Mouse (Mus musculus): ENCODE measurements around the gene Ppp2r5a. TPM values are rescaled to one million over a fixed set of nuclear protein-coding genes. Genes with fewer than 3 reads are reported as not detected.

Ppp2r5a gene
- total and polyA plus RNA-seq, 2 experiments from 2014 or later, result 10.6 to 63.2 TPM

DNA sequence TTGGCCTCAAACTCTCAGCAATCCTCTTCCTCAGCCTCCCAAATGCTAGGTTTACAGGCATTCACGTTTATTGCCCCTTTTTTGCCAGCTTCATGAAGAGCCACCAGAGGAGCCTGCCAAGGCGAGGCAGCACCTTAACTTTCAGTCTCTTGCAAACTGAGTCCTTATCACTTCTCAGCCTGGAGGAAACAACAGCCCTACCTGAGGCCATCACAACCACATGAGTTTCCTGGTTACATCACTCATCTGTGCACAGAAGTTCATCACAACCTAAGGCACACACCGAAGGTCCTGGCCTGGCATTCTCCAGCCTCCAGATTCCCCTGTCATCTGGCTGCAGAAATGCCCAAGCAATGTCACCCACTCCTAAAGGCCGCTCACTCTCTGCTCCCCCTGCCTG lies 19.1 kb upstream of the Ppp2r5a start:
- Histone ChIP-seq H3K9me3 (ENCODE audit: low read length) (no peaks in the 10 kb centered on the region), H3K27ac (ENCODE audit: low read depth, low read length) (no peak overlapping the region), H3K27me3 (ENCODE audit: insufficient read depth, low read length) (no peaks in the 10 kb centered on the region), H3K4me2 (ENCODE audit: low read depth, low read length, poor library complexity, severe bottlenecking) (no peak overlapping the region), H3K4me3 (ENCODE audit: low read depth, low read length) (no peak overlapping the region), H3K9ac (replicated peaks; ENCODE audit: low read length, poor library complexity, severe bottlenecking) (no peak overlapping the region), H3K36me3 (ENCODE audit: insufficient read depth, low read length) (no peaks in the 10 kb centered on the region), H3K4me1 (ENCODE audit: insufficient read depth, low read length) (no peaks in the 10 kb centered on the region)
- ATAC-seq (ENCODE audit: low FRiP score), result no peak
- 68% methylated on average over 4 of the region's 4 CpGs for WGBS
- TF ChIP-seq CTCF (IDR thresholded peaks at IDR 0.05), result no peak
- DNase-seq (ENCODE audit: low spot score), result no peak

- Histone ChIP-seq H3K4me1 (ENCODE audit: insufficient read depth, low read length) (no peaks in the 10 kb centered on the region), H3K4me2 (ENCODE audit: low read depth, low read length, poor library complexity, severe bottlenecking) (no peak overlapping the region), H3K4me3 (ENCODE audit: low read depth, low read length) (no peak overlapping the region), H3K9ac (replicated peaks; ENCODE audit: low read length, poor library complexity, severe bottlenecking) (no peak overlapping the region), H3K36me3 (ENCODE audit: insufficient read depth, low read length) (no peaks in the 10 kb centered on the region), H3K27ac (ENCODE audit: low read depth, low read length) (no peak overlapping the region), H3K9me3 (ENCODE audit: low read length) (no peaks in the 10 kb centered on the region), H3K27me3 (ENCODE audit: insufficient read depth, low read length) (no peaks in the 10 kb centered on the region)
- DNase-seq (ENCODE audit: low spot score) (no peak), ATAC-seq (ENCODE audit: low FRiP score) (no peak)
- WGBS, result 81% methylated on average over 1 of the region's 1 CpGs
- no peak for TF ChIP-seq CTCF (IDR thresholded peaks at IDR 0.05)
These were observed 18.4 kb upstream of the Ppp2r5a start for GRCm38 (mm10) chr1:191421426-191421999.

GRCm38 (mm10) chr1:191420930-191421404 lies 17.9 kb upstream of the Ppp2r5a start:
- no peaks in the 10 kb centered on the region for H3K27me3 ChIP-seq (ENCODE audit: insufficient read depth, low read length)
- H3K4me2 ChIP-seq (ENCODE audit: low read depth, low read length, poor library complexity, severe bottlenecking), result no peak overlapping the region
- ATAC-seq (ENCODE audit: low FRiP score) (no peak), DNase-seq (ENCODE audit: low spot score) (no peak)
- no peak for TF ChIP-seq CTCF (IDR thresholded peaks at IDR 0.05)
- H3K9ac ChIP-seq (replicated peaks; ENCODE audit: low read length, poor library complexity, severe bottlenecking), result no peak overlapping the region
- H3K36me3 ChIP-seq (ENCODE audit: insufficient read depth, low read length), result no peaks in the 10 kb centered on the region
- WGBS, result 69% methylated on average over 6 of the region's 6 CpGs
- no peaks in the 10 kb centered on the region for H3K9me3 ChIP-seq (ENCODE audit: low read length)
- H3K4me1 ChIP-seq (ENCODE audit: insufficient read depth, low read length), result no peaks in the 10 kb centered on the region
- H3K27ac ChIP-seq (ENCODE audit: low read depth, low read length), result no peak overlapping the region
- H3K4me3 ChIP-seq (ENCODE audit: low read depth, low read length), result no peak overlapping the region

DNA sequence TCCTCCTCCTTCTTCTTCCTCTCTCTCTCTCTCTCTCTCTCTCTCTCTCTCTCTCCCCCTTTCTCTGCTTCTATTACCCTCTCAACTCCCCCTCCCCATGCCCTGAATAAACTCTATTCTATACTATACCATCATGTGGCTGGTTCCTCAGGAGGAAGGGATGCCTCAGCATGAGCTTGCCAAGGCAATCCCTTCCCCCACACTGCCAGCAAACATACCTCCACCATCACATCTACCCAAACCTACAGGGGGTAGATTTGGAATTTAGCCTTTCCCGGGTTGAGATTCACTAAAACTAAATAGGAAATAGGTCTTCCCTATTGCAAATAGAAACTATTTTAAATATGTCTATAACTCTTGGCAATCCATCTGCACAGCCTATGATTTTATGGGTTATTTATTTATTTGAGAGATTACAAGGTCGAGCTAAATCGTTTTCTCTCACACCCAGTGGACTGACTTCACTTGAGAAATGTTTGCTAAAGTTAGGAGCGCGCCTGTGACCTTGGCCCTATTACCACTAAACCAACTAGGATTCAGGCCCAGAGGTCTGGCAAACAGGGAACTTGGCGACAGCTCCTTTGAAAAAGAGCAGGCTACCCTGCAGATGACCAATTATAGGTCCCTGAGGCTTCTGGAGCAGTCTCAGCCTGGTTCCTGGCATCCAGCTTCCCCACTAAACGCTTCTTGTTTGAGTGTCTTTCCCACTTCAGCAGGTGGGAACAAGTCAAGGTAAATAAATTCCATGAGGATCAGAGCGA lies 17.1 kb upstream of the Ppp2r5a start:
- DNase-seq (ENCODE audit: low spot score), result no peak

GRCm38 (mm10) chr1:191419421-191419820 lies 16.3 kb upstream of the Ppp2r5a start:
- WGBS, result 64% methylated on average over 6 of the region's 6 CpGs
- no peak overlapping the region for H3K27ac ChIP-seq (ENCODE audit: low read depth, low read length)
- no peak for ATAC-seq (ENCODE audit: low FRiP score)

More for the DNA sequence above, 17.1 kb upstream of the Ppp2r5a start:
- Histone ChIP-seq H3K4me3 (ENCODE audit: low read depth, low read length) (no peak overlapping the region), H3K4me1 (ENCODE audit: insufficient read depth, low read length) (no peaks in the 10 kb centered on the region), H3K9ac (replicated peaks; ENCODE audit: low read length, poor library complexity, severe bottlenecking) (no peak overlapping the region), H3K27ac (ENCODE audit: low read depth, low read length) (no peak overlapping the region), H3K27me3 (ENCODE audit: insufficient read depth, low read length) (no peaks in the 10 kb centered on the region), H3K4me2 (ENCODE audit: low read depth, low read length, poor library complexity, severe bottlenecking) (no peak overlapping the region), H3K36me3 (ENCODE audit: insufficient read depth, low read length) (no peaks in the 10 kb centered on the region), H3K9me3 (ENCODE audit: low read length) (no peaks in the 10 kb centered on the region)
- WGBS, result 56% methylated on average over 8 of the region's 8 CpGs
- no peak for ATAC-seq (ENCODE audit: low FRiP score)
- TF ChIP-seq CTCF (IDR thresholded peaks at IDR 0.05), result no peak

DNA sequence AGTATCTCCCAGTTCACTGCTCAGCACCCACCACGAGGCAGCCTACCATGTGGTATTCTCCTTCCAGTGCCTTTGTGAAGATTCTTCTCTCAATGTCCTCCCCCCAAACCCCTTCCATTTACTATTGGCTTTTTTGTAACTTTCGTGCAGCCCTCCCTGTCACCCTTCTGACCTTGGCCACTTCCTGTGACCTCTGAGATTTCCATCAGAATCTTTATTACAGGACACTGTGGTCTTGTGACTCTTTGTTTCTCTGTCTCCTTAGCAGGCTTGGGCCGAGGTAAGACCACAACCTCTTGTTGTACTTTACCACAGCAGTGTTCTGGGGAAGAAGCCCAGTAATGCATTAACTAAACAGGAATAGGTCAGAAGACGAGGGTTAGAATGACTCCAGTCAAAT lies 15.9 kb upstream of the Ppp2r5a start:
- no peaks in the 10 kb centered on the region for H3K4me1 ChIP-seq (ENCODE audit: insufficient read depth, low read length)

More at GRCm38 (mm10) chr1:191419421-191419820, 16.3 kb upstream of the Ppp2r5a start:
- Histone ChIP-seq H3K27me3 (ENCODE audit: insufficient read depth, low read length) (no peaks in the 10 kb centered on the region), H3K4me2 (ENCODE audit: low read depth, low read length, poor library complexity, severe bottlenecking) (no peak overlapping the region), H3K9ac (replicated peaks; ENCODE audit: low read length, poor library complexity, severe bottlenecking) (no peak overlapping the region), H3K36me3 (ENCODE audit: insufficient read depth, low read length) (no peaks in the 10 kb centered on the region), H3K4me1 (ENCODE audit: insufficient read depth, low read length) (no peaks in the 10 kb centered on the region), H3K4me3 (ENCODE audit: low read depth, low read length) (no peak overlapping the region), H3K9me3 (ENCODE audit: low read length) (no peaks in the 10 kb centered on the region)
- DNase-seq (ENCODE audit: low spot score), result no peak
- TF ChIP-seq CTCF (IDR thresholded peaks at IDR 0.05), result no peak

More for the DNA sequence above, 15.9 kb upstream of the Ppp2r5a start:
- Histone ChIP-seq H3K4me3 (ENCODE audit: low read depth, low read length) (no peak overlapping the region), H3K27ac (ENCODE audit: low read depth, low read length) (no peak overlapping the region), H3K27me3 (ENCODE audit: insufficient read depth, low read length) (no peaks in the 10 kb centered on the region), H3K9me3 (ENCODE audit: low read length) (no peaks in the 10 kb centered on the region), H3K4me2 (ENCODE audit: low read depth, low read length, poor library complexity, severe bottlenecking) (no peak overlapping the region), H3K36me3 (ENCODE audit: insufficient read depth, low read length) (no peaks in the 10 kb centered on the region), H3K9ac (replicated peaks; ENCODE audit: low read length, poor library complexity, severe bottlenecking) (no peak overlapping the region)
- no peak for ATAC-seq (ENCODE audit: low FRiP score)
- 88% methylated on average over 4 of the region's 4 CpGs for WGBS
- no peak for TF ChIP-seq CTCF (IDR thresholded peaks at IDR 0.05)
- DNase-seq (ENCODE audit: low spot score), result no peak
